Mouse (Mus musculus) telencephalon, adult 2 months (tissue): Measurements from ENCODE around the gene Calml4.
A peak's percentile ranks its signal among the peaks of the same experiment; 100 is the strongest.
"Not testable (repeated sequence)": the region's sequence is repeated elsewhere in the genome, so short reads cannot be mapped to it uniquely, and the experiment has no call there.

Experiments
- DNase-seq: peaks from one replicate; pipeline ENCODE4 v3.0.0-alpha.2; 2011; ENCODE audit warnings: low read depth, low spot score

Gene Calml4

GRCm38 (mm10) chr9:62857719-62858261 lies at the start of gene Calml4:
Gene Calml4, plus strand, starts transcription at chr9:62858080.
- DNase-seq, result no peak

GRCm38 (mm10) chr9:62810095-62810494 lies 47.8 kb upstream of the Calml4 start:
- DNase-seq, result no peak

- no peak for DNase-seq
These were observed 47.1 kb upstream of the Calml4 start for GRCm38 (mm10) chr9:62810543-62811515.

GRCm38 (mm10) chr9:62811516-62812121 lies 46.3 kb upstream of the Calml4 start, which contains the start of gene Fem1b:
Gene Fem1b, minus strand, starts transcription at chr9:62811934.
- peak; percentile 95 for DNase-seq

DNA sequence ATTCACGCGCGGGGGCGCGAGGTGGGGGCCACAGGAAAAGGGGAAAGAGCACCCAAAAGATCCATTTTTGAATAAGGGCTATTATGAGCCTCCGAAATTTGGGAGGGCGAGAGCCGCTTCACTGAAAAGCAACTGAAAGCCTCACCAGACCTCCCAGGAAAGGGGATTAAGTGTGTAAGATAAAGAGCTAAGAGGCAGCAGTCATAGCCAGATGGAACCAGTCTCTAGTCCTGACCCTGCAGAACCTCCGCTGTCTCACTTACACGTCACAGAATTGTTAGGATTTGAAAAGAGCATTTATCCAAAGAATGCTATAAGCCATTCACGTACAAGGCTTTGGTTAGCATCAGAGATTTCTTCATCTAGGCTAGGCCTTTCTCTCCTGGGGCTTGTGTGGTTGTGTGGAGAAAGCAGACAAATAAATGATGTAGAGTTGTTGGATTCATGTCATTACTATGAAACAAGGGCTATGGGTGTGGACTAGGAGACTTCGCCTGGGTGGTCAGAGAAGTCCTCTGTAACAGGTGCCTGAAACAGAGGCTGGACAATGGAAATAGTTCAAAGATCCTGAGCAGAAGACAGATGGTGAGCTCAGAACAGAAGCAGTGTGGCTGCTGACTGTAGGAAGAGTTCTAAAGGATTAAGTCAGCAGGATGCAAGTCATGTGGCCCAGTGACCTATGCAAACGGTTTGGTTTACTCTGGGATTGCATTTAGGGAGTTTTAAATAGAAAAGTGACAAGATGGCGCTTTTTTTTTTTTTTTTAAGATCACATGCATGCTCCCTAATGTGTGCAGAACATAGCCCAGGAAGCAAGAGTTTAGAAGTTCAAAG lies 45.4 kb upstream of the Calml4 start:
- DNase-seq, result no peak

DNA sequence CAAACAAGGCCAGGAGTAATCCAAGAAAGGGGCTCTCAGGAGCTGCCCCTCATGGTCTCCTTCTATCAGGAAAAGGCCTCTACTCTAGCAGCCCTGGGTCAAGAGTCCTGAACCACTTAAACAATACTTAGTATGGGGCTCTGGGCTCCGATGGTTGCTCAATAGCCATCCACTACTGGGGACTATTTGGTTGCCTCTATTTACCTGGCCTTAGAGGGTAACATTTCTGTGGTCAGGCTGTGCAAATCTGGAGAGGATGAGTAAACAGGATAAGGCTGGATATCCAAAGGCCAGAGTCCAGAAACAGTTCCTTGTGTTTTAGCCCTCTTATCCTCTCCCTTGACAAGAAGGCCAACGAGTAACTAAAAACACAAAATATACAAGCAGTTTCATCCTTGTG lies 43.1 kb upstream of the Calml4 start:
- no peak for DNase-seq

GRCm38 (mm10) chr9:62816323-62817098 lies 41.4 kb upstream of the Calml4 start:
- DNase-seq, result no peak

DNA sequence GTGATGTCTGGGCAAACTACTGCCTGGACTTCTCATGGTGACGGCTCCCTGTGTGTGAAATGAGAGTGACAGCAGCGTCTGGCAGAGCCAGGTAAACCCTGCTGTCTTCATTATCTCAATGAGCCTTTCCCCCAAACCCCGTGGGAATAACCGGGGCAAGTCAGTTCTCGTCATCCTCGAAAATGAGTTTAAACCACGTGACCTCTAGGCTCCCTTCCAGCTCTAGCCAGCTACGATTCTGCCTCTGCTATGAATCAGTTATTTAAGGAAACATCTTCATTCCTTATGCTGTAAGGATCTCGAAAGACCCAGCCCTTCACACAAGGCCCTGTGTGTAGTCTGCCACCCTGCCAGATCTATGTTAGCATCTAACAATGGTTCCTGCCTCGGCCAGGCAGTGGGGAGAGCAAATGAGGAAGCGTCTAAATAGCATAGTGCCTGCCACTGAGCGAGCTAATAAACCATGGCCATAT lies 40.7 kb upstream of the Calml4 start:
- peak; percentile 54 for DNase-seq

DNA sequence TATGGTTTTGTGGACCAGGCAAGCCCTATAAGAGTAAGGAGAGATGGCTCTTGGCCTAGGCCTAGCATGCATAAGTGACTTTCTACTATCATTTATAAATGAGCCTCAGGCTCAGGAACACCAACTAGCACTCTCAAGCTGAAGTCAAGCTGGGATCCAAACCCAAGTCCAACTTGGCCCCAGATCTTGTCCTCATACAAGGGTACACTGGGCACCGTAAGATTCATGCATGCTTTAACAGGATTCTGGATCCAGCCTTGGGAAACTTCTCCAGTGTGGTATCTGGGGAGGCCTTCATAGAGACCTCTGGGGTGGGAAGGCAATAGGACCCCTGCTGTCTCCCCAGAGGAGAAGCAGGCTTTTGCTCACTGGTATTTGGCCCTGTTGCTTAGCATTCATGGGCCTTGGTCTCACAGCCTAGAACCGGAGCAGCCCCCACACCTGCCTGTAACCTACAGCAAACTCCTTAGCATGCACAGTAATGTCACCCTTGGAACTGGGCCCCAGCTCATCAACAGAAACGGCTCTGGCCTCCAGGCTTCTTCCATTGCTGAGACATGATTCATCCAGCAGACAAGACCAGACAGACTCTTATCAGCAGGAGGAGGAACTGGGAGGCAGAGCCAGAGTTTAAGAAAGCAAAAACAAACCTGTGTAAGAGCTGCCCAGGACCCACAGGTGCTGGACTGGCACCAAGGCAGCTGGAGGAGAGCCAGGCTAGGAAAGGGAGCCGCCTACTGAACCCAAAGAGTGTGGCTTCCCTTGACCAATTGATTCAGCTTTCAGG lies 39.9 kb upstream of the Calml4 start:
- DNase-seq, result no peak

DNA sequence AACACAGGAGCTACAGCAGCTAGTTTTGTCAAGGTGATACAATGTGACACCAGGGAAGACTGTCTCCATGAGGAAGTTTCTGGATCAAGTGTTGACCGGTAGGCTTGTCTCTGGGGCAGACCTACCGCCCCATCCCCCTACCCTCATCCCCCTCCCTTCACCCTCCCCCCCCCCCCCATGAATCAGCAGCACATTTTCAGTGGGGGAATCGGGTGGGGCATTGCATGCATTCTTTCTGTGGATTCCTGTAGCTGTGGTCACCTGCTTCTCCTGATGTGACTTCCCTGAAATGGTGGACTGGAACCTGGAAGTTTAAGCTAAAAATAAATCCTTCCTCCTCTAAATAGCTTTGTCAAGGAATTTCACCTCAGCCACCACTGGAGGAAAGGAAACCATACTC lies 38.4 kb upstream of the Calml4 start:
- DNase-seq, result no peak

DNA sequence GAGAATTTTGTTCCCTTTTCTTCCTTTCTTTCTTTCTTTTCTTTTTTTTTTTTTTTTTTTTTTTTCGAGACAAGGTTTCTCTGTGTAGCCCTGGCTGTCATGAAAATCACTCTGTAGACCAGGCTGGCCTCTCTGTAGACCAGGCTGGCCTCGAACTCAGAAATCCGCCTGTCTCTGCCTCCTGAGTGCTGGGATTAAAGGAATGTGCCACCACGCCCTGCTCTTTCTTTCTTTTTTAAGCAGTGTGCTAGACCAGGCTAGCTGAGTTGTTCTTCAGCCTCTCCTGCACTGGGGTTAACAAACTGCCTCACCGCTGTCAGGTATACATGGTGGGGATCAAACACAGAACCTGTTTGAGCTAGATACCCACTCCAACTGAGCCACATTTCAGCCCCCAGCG lies 38.0 kb upstream of the Calml4 start:
- DNase-seq, result not testable (repeated sequence)

- no peak for DNase-seq
These were observed 37.1 kb upstream of the Calml4 start for GRCm38 (mm10) chr9:62820829-62821228.

GRCm38 (mm10) chr9:62821811-62822210 lies 36.1 kb upstream of the Calml4 start:
- DNase-seq, result no peak

DNA sequence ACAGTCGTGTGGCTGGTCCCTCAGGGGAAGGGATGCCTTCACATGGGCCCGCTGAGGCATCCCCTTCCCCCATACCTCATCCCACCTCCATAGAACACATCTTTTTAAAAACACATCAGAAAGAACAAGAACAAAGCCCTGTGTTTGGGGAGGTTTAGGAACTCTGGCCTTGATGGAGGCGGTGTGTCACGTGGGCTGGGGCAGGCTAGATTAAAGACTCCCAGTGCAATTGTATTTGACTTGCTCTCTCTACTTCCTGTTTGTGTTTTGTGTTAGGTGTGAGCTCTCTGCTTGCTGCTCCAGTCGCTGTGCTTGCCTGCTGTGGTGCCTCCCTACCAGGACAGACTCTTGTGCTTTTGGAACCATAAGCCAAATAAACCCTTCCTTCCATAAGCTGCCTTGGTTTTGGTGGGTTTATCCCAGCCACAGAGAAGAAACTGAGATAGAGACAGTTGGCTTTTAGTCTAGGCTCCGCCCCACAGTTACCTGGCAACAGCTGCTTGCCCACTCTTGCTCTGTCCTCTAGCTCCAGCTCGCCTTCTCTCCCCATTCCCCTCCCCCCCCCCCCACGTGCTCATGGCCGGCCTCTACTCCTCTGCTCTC lies 32.0 kb upstream of the Calml4 start:
- no peak for DNase-seq

- no peak for DNase-seq
These were observed 31.4 kb upstream of the Calml4 start for GRCm38 (mm10) chr9:62826456-62826855.

DNA sequence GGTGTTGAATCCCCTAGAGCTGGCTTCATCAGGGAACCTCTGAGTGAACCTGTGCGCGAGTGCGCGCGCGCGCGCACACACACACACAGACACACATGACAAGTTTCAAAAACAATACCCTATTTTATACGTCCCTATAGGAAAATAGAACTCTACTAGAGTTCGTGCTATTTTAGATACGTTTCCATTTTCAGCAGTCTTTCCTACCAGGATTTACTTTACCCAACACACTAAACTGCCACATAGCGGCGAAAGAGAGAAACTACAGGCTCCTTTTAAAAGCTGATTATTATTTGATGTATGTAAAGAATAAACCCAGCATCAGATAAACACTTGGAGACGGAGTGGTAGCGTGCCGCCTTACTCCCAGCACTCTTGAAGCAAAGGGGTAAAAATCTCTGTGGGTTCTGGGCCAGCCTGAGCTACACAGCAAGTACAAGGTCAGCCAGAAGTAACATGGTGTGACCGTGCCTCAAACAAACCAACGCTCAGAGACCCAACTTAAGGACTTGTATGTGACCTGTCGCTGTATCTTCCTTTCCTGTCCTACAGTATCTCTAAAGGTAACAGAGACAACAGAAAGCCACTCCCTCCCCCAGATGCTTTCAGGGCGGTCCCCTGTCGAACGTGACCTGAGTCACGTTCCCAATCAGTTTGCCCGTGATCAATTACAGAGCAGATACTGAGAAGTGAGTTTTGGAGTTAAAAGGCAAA lies 29.8 kb upstream of the Calml4 start:
- peak; percentile 54 for DNase-seq

GRCm38 (mm10) chr9:62828662-62829086 lies 29.2 kb upstream of the Calml4 start:
- peak; percentile 94 for DNase-seq

DNA sequence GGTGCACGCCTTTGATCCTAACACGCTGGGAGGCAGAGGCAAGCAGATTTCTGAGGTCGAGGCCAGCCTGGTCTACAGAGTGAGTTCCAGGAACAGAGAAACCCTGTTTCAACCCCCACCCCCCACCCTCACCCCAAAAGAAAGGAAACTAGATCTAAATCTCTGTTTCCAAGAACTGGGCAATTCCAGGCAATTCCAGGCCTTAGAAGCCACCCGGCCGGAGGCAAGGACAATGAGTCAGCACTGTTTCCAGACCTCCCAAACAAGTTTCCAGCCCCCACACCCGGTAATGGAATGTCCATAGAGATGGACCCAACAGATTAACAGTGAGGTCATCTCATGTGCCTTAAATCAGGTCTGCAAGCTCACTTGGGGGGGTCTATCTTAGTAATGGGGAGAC lies 28.0 kb upstream of the Calml4 start:
- no peak for DNase-seq

DNA sequence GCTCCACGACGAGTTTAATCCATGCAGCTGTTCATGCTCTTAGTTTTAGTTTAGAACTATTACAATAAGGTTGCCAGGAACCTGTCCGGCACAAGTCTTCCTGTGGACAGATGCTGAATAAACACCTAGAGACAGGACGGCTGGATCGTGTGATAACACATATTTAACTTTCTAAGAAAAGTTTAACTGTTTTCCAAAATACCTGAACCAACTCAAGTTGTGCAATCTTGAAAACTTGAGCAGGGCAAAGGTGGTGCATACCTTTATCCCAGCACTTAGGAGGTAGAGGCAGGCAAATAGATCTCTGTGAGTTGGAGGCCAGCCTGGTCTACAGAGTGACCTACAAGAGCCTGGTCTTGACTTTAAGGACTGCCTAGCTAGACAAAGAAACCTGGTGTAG lies 23.0 kb upstream of the Calml4 start:
- DNase-seq, result no peak
